Mouse (Mus musculus): ENCODE results near the gene Hs3st3b1.

GRCm38 (mm10) chr11:63968388-63969035 lies 46.4 kb upstream of the Hs3st3b1 start:
- TF ChIP-seq CTCF (conservative IDR thresholded peaks at IDR 0.05; ENCODE audit: insufficient read depth, insufficient read length, low read depth, low read length): no peak
- no peak for TF ChIP-seq POLR2A (IDR thresholded peaks at IDR 0.05; ENCODE audit: low read depth, low read length)
